Mouse (Mus musculus) neural tube, embryonic 13.5 days (tissue): ENCODE measurements around the gene Xlr. TPM values are rescaled to one million over a fixed set of nuclear protein-coding genes. Genes with fewer than 3 reads are reported as not detected.
"Not testable (repeated sequence)": the region's sequence is repeated elsewhere in the genome, so short reads cannot be mapped to it uniquely, and the experiment has no call there.

ENCODE experiments used
- ATAC-seq: fragments of 200-750 bp; cut with Nextera tagmentation; 2 replicates; pipeline ENCODE4 v1.8.0; 2017; ENCODE audit warnings: low read depth, mild to moderate bottlenecking, moderate TSS enrichment, moderate library complexity
- H3K27ac ChIP-seq: fragments of 300-500 bp; sonication (generic); replicated peaks from 2 replicates; pipeline ENCODE4 v1.5.1; 2015; ENCODE audit warnings: moderate library complexity, mild to moderate bottlenecking, inconsistent platforms
- H3K27me3 ChIP-seq: fragments of 300-500 bp; sonication (generic); 2 replicates; pipeline ENCODE4 v1.6.1; 2015; ENCODE audit warnings: mild to moderate bottlenecking, inconsistent platforms
- H3K36me3 ChIP-seq: fragments of 300-500 bp; sonication (generic); 2 replicates; pipeline ENCODE4 v1.6.1; 2015; ENCODE audit warnings: mild to moderate bottlenecking, inconsistent platforms
- H3K4me1 ChIP-seq: fragments of 300-500 bp; sonication (generic); replicated peaks from 2 replicates; pipeline ENCODE4 v1.6.1; 2015; ENCODE audit warnings: inconsistent platforms
- H3K4me2 ChIP-seq: fragments of 300-500 bp; sonication (generic); 2 replicates; pipeline ENCODE4 v1.6.1; 2015; ENCODE audit warnings: inconsistent platforms, mild to moderate bottlenecking, moderate library complexity
- H3K4me3 ChIP-seq: fragments of 300-500 bp; sonication (generic); 2 replicates; pipeline ENCODE4 v1.5.1; 2015; ENCODE audit warnings: mild to moderate bottlenecking, inconsistent platforms
- H3K9ac ChIP-seq: fragments of 300-500 bp; sonication (generic); 2 replicates; pipeline ENCODE4 v1.6.1; 2015; ENCODE audit warnings: moderate library complexity, mild to moderate bottlenecking, inconsistent platforms
- H3K9me3 ChIP-seq: fragments of 300-500 bp; sonication (generic); 2 replicates; pipeline ENCODE4 v1.6.1; 2016; ENCODE audit warnings: inconsistent platforms
- WGBS: fragments of 180-500 bp; shearing (Covaris S2); methylation state at CpG from one replicate; pipeline ENCODE4 v1.1.7; 2015; 5-methylcytosine and 5-hydroxymethylcytosine counted together
- polyA plus RNA-seq: library from polyadenylated mRNA; unstranded; fragments of >200 nt; fragmentation: Nextera tagmentation; extraction: Ambion mirVana; gene quantifications from 2 replicates; pipeline ENCODE4 v1.2.1, GENCODE M21; 2015

Xlr gene
- polyA plus RNA-seq = 1.1 and 1.3 TPM in 2 replicates

DNA sequence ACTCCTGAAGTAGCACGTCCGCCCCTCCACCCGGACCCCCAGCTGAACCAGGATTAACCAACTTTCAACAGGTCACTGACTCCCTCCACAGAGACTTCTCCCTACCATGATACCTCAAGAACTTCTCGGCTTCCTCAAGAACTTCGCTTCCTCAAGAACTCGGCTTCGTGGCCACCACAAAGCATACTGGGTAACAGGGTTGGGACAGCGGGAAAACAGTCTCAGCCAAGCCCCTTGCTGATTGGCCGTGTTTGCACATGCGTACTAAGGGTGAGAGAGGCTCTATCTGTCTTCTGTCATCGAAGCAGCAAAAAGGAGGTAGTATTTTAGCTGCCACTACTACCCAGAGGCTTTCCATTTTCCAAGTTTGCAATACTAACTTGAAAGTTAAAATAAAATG lies at the start of gene Xlr:
Gene Xlr (minus strand): TSS at position 188 of the 400 bp plus-strand sequence.
- not testable (repeated sequence) for H3K4me1 ChIP-seq, H3K9me3 ChIP-seq, H3K4me3 ChIP-seq, ATAC-seq, H3K27ac ChIP-seq, H3K9ac ChIP-seq, H3K27me3 ChIP-seq, H3K4me2 ChIP-seq, H3K36me3 ChIP-seq
- WGBS = 82% methylated on average over 11 of the region's 11 CpGs

DNA sequence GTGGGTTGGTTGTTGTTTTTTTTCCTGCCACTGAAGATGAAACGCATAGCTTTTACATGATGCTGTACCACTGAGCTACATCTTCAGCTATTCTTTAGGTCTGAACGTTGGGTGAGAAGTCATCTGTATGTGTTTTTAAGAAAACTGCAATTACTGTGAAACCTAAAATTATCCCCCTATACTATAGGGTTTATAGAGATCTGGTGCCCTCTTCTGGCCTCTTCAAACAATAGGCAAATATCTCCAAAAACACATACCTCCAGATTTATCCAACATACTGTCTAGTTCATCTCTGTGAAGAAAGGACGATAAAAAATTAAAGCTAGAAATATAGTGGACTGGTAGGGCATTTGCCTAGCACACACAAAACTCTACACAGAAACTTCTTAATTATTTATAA lies 1.6 kb upstream of the Xlr start:
- 32% methylated on average over 3 of the region's 3 CpGs for WGBS
- no peak for ATAC-seq

DNA sequence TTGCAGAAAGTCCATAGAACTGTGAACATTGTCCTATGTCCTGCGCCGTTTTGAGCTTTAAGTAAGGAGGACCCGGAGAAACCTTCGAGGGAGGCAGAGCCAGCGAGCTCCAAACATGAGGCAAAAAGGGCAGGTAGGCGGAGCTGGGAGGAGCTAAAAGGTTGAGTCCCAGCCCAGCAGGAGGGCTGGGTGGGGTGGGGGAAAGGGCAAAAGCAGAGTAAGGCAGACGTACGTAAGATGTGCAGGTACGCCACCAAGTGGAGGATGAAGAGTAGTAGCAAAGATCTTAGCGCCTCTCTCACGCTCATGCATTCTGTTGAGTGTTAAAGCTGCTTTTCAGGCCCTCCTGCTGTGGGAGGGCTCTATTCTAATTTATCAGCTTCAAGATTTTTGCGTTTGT lies 21.2 kb downstream of the Xlr start, which contains the start of gene Zfp36l3:
Gene Zfp36l3 (minus strand): TSS at position 119 of the 400 bp plus-strand sequence.
- no peak for ATAC-seq
- Histone ChIP-seq H3K4me3 (no peak within 1 kb of the TSS), H3K4me2 (no peak within 1 kb of the TSS), H3K27me3 (no peaks in the 10 kb centered on the region), H3K4me1 (no peaks in the 10 kb centered on the region), H3K36me3 (no peaks in the 10 kb centered on the region), H3K27ac (no peak within 1 kb of the TSS), H3K9me3 (no peaks in the 10 kb centered on the region), H3K9ac (no peak within 1 kb of the TSS)
- WGBS = 91% methylated on average over 12 of the region's 12 CpGs

More for the DNA sequence above, 1.6 kb upstream of the Xlr start:
- Histone ChIP-seq H3K9ac (no peak overlapping the region), H3K4me1 (no peaks in the 10 kb centered on the region), H3K4me3 (no peak overlapping the region), H3K4me2 (no peak overlapping the region), H3K27ac (no peak overlapping the region), H3K27me3 (no peaks in the 10 kb centered on the region), H3K9me3 (no peaks in the 10 kb centered on the region), H3K36me3 (no peaks in the 10 kb centered on the region)

DNA sequence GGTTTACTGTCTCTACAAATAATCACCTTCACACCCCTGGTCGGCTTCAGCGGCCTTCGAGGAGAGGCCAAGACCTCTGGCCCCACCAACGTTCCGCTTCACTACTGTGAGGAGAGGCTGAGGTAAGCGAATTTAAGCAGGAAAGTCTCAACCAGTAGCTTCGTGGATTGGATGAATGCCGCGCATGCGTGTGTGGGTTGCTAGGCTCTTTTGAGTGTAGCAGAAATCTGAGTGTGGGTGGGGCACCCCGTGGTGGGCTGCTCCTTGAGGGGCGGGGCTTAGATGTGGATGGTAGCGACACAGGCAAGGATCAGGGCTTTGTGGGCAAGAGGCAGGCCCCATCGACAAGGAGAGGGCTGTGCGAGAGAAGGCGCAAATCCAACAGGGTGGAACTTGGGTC lies 39.8 kb downstream of the Xlr start, which contains the start of gene 1700013H16Rik:
Gene 1700013H16Rik (minus strand): TSS at position 96 of the 400 bp plus-strand sequence.
- Histone ChIP-seq H3K9ac (no peak within 1 kb of the TSS), H3K36me3 (no peaks in the 10 kb centered on the region), H3K9me3 (peaks cover 9% of the 10 kb centered on the region; the same call in 1 of the 2 replicates), H3K27me3 (no peaks in the 10 kb centered on the region), H3K4me2 (no peak within 1 kb of the TSS), H3K4me3 (no peak within 1 kb of the TSS), H3K27ac (no peak within 1 kb of the TSS), H3K4me1 (no peaks in the 10 kb centered on the region)
- 90% methylated on average over 16 of the region's 16 CpGs for WGBS
- no peak for ATAC-seq

DNA sequence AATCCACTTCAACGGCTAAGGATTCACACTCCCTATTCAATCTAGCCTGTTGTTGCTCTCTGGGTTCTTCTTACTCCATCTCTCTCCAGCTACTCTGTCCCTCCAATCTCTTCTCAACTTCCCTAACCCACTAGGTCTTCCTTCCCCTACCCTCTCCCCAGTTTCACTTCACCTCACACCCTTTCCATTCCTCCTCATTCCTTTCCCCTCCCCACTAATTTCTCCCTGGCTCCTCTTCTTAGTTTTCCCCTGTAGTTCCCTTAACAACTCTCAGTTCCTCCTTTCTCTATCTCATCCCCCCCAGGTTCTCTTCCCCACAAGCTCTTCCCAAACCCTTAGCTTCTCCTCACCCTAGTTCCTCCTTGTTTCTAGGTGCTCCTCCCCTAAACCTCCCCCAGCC lies 44.7 kb downstream of the Xlr start:
- H3K4me2 ChIP-seq = no peak overlapping the region
- no peak overlapping the region for H3K4me3 ChIP-seq
- no peak overlapping the region for H3K9ac ChIP-seq
- H3K4me1 ChIP-seq = no peaks in the 10 kb centered on the region
- WGBS = 89% methylated on average over 1 of the region's 1 CpGs
- H3K36me3 ChIP-seq = no peaks in the 10 kb centered on the region
- H3K27me3 ChIP-seq = no peaks in the 10 kb centered on the region
- no peak for ATAC-seq
- no peak overlapping the region for H3K27ac ChIP-seq
- peaks cover 9% of the 10 kb centered on the region; the same call in 1 of the 2 replicates for H3K9me3 ChIP-seq

DNA sequence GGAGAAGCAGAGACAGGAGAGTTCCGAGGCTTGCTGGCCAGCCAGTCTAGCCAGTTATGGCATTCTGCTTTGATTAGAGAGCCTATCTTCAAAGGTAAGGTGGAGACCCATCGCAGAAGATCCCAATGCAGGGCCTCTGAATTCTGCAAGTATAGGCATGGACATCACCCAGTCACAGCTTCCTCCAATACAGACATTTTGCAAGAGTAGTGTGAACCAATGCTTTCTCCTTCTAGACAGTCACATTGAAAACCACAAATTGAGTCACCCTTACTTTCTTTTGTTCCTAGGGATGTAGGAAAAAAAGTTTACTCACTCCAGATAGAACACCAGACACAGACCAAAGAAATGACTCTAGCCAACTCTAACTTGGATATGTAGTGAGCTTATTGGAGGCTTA lies 68.5 kb downstream of the Xlr start:
- H3K27ac ChIP-seq = no peak overlapping the region
- H3K4me2 ChIP-seq = no peak overlapping the region

More for the DNA sequence above, 68.5 kb downstream of the Xlr start:
- Histone ChIP-seq H3K4me1 (no peaks in the 10 kb centered on the region), H3K27me3 (no peaks in the 10 kb centered on the region), H3K9me3 (no peaks in the 10 kb centered on the region), H3K9ac (no peak overlapping the region), H3K4me3 (no peak overlapping the region), H3K36me3 (no peaks in the 10 kb centered on the region)
- no peak for ATAC-seq
- 88% methylated on average over 2 of the region's 2 CpGs for WGBS

Other genes with a start within 250 kb of the Xlr start
- gene Rtl8c, start 189.7 kb downstream of the Xlr start, polyA plus RNA-seq = 175 and 204 TPM in 2 replicates
- gene Gm14597, start 188.7 kb downstream of the Xlr start, polyA plus RNA-seq = not detected in 2 replicates
- 217 and 224 TPM in 2 replicates for gene Rtl8a, start 154.0 kb downstream of the Xlr start, polyA plus RNA-seq
- gene Rtl8b, start 127.3 kb downstream of the Xlr start, polyA plus RNA-seq = 166 and 176 TPM in 2 replicates
- 0.34 and 0.35 TPM in 2 replicates for gene 4930502E18Rik, start 72.9 kb downstream of the Xlr start, polyA plus RNA-seq
- not detected in 2 replicates for gene 1700013H16Rik, start 39.9 kb downstream of the Xlr start, polyA plus RNA-seq
- gene Zfp36l3, start 21.3 kb downstream of the Xlr start, polyA plus RNA-seq = not detected in 2 replicates